Mouse (Mus musculus) adrenal gland, postnatal 4 days (tissue): ENCODE measurements around the gene Pla2g6. TPM values are rescaled to one million over a fixed set of nuclear protein-coding genes. Genes with fewer than 3 reads are reported as not detected.

ENCODE experiments used
- DNase-seq, 2 experiments: peaks; one replicate each; pipeline ENCODE4 v3.0.0; 2021 to 2022; ENCODE audit warnings: low spot score in 2 of 2, mixed read lengths in 2 of 2
- microRNA-seq: library from miRNA; unstranded; fragments of <30 nt; microRNA quantifications from one replicate; pipeline ENCODE4 v1.2.0, GENCODE M21; 2021
- total RNA-seq, 2 experiments: library from RNA; stranded (reverse); gene quantifications; 2 replicates each; pipeline ENCODE4 v1.2.3; 2021

Gene Pla2g6
- total RNA-seq, 2 experiments from 2014 or later: 25.3 to 28.2 TPM

DNA sequence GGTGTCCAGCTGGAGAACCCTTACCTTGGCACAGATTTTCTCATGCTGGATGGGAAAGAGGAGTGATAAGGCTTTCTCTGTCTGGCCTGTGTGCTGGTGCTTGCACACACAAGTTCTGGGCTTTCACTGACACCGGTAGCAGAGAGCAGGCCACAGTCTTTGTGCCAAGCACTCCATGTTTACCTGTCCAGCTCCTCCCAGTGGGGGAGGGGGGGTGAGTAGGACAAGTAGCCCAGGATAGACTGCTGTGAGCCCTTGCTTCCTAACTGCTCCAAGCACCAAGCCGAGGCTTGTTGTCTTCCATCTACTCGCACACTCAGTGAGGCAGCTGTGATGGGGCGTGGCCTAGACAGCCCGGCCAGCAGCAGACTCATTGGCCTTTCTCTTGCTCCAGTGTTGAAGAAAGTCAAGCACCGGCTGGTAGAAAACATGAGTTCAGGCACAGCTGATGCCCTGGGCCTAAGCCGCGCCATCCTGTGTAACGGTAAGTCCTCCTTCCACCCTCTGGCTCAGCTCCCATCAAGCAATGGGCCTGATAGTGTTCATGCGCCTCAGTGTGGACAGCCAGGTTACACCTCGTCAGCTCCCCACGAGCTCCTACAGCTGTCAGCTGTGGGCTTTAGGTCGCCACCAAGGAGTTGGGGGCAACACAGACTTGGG lies 85.5 kb downstream of the Pla2g6 start:
- no peak for DNase-seq

DNA sequence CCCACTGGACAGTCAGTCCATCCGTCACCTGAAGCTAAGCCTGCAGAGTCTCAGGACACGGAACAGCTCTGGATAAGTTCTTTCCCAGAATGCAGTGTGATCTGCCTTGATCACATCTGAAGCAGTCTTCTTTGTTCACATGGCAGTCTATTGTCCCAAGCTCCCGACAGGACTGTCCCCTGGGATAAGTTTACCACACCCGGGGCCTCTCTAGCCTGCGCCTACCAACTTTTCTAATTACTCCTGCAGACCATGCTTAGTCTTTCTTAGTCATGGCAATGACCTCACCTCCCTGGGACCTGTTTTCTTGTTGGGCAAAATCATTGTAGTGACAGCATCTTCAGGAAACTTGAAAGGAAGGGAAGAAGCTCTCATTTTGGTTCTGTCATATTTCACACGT lies 90.2 kb downstream of the Pla2g6 start:
- DNase-seq: no peak

Small RNAs within 50 kb of the gene (microRNA-seq; reads per million reads assigned to microRNA genes)
- not detected for gene Mir1943

Other genes with a start within 250 kb of the Pla2g6 start
- gene Micall1, start 219.5 kb downstream of the Pla2g6 start, total RNA-seq: 10 to 100 TPM; 36.0 to 40.2 TPM
- gene Polr2f, start 187.4 kb downstream of the Pla2g6 start, total RNA-seq: 100 to 1,000 TPM; 134 to 142 TPM
- gene 1700088E04Rik, start 187.1 kb downstream of the Pla2g6 start, total RNA-seq: 1 to 10 TPM; 8.0 to 9.0 TPM
- gene Sox10, start 163.2 kb downstream of the Pla2g6 start, total RNA-seq: 10 to 100 TPM in 1 of 2 experiments, 1 to 10 TPM in 1; 9.5 to 12.3 TPM
- gene Pick1, start 99.2 kb downstream of the Pla2g6 start, total RNA-seq: 10 to 100 TPM; 32.1 to 33.2 TPM
- under 1 TPM; 0.17 to 0.70 TPM for gene Gm49486, start 99.0 kb downstream of the Pla2g6 start, total RNA-seq
- under 1 TPM; 0.17 TPM for gene Slc16a8, start 73.6 kb downstream of the Pla2g6 start, total RNA-seq
- gene Baiap2l2, start 42.9 kb downstream of the Pla2g6 start, total RNA-seq: 1 to 10 TPM; 2.3 to 5.5 TPM
- 1 to 10 TPM; 3.2 to 4.6 TPM for gene Maff, start 18.2 kb upstream of the Pla2g6 start, total RNA-seq
- 10 to 100 TPM; 45.7 to 47.4 TPM for gene Tmem184b, start 75.2 kb upstream of the Pla2g6 start, total RNA-seq
- 100 to 1,000 TPM; 108 to 111 TPM for gene Csnk1e, start 127.2 kb upstream of the Pla2g6 start, total RNA-seq
- gene Kcnj4, start 176.9 kb upstream of the Pla2g6 start, total RNA-seq: under 1 TPM; 0.22 to 0.28 TPM
- gene Kdelr3, start 188.0 kb upstream of the Pla2g6 start, total RNA-seq: 10 to 100 TPM; 13.0 to 13.2 TPM
- gene Ddx17, start 218.4 kb upstream of the Pla2g6 start, total RNA-seq: 100 to 1,000 TPM; 457 to 487 TPM